Comparison of ENCODE assay signal across 11 mouse cellular contexts in the genomic region with DNA sequence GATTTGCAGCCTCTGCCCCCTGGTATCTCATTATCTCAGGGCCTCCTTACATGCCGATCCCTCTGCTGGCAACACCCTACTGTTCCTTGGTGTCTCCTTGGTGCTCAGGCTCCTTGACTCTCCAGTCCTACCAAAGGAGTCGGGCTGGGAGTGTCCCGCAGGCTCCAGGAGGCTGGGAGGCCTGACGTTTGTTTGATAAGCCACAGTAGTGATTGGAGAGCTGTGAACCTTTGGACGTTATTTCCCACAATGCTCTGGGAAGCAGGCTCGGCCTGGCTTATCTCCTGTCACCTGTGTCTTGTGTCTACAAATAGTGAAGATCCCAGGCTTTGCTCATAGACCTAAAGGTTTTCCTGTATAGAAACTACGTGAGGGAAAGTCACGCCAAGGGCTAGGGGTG. TPM values are rescaled to one million over a fixed set of nuclear protein-coding genes. Genes with fewer than 3 reads are reported as not detected.
DNase-seq lines count a peak whose midpoint lies in the region; ATAC-seq lines count a peak whose summit lies in the region.
"Had no signal": no experiment of that assay in that cellular context is flagged by ENCODE, and none has a peak within 500 bp of the region (broad histone marks: within the 10 kb centered on the region; RNA-seq: fewer than 3 reads in every experiment).

No protein-coding gene starts in this region.

- no peak overlapping the region for H3K9ac ChIP-seq in intestine, embryonic 14.5 days (ENCODE audit: low read length)
- H3K9ac ChIP-seq in liver, embryonic 16.5 days (ENCODE audit: low read depth, low read length): peak overlapping the region; percentile 43
- H3K9ac ChIP-seq: lung, embryonic 15.5 days had no signal

- H3K4me2 ChIP-seq in intestine, embryonic 14.5 days (ENCODE audit: low read length): no peak overlapping the region
- H3K4me2 ChIP-seq in liver, embryonic 16.5 days (ENCODE audit: low read depth, low read length): peak overlapping the region; percentile 98
- H3K4me2 ChIP-seq: lung, embryonic 15.5 days had no signal

- peaks cover 24% of the 10 kb centered on the region for H3K36me3 ChIP-seq in intestine, embryonic 14.5 days (ENCODE audit: control insufficient read depth, insufficient read depth, low read length)
- peaks cover 2% of the 10 kb centered on the region; the same call in 1 of the 2 replicates for H3K36me3 ChIP-seq in liver, embryonic 16.5 days (ENCODE audit: control insufficient read depth, insufficient read depth)

- DNase-seq in spleen, adult 12 weeks (ENCODE audit: low spot score): peak; percentile 41
- DNase-seq in spleen, postnatal 14 days (ENCODE audit: low spot score in 2 of 2): no peak
- DNase-seq in intestine, embryonic 14.5 days (ENCODE audit: low spot score): peak; percentile 70
- no peak for DNase-seq in embryo, embryonic 10 days (ENCODE audit: low spot score)
- DNase-seq in layer of hippocampus, postnatal 14 days (ENCODE audit: low spot score in 2 of 2): no peak

- no peak overlapping the region for H3K4me3 ChIP-seq in intestine, embryonic 14.5 days (ENCODE audit: low read depth, low read length)
- peak overlapping the region; percentile 27 for H3K4me3 ChIP-seq in liver, embryonic 16.5 days (ENCODE audit: low read depth, low read length)
- H3K4me3 ChIP-seq: forebrain, embryonic 10.5 days; lung, embryonic 15.5 days; midbrain, embryonic 10.5 days had no signal

- peaks cover 29% of the 10 kb centered on the region for H3K4me1 ChIP-seq in intestine, embryonic 14.5 days (replicated peaks; ENCODE audit: control insufficient read depth, insufficient read depth, low read length)
- H3K4me1 ChIP-seq in liver, embryonic 16.5 days (ENCODE audit: control insufficient read depth, low read depth, low read length): peaks cover 80% of the 10 kb centered on the region

- no peaks in the 10 kb centered on the region for H3K27me3 ChIP-seq in intestine, embryonic 14.5 days (replicated peaks; ENCODE audit: control insufficient read depth, insufficient read depth, low read length)
- H3K27me3 ChIP-seq in liver, embryonic 16.5 days (ENCODE audit: control insufficient read depth, insufficient read depth, low read depth, low read length): no peaks in the 10 kb centered on the region
- H3K27me3 ChIP-seq: lung, embryonic 15.5 days; Patski had no signal

- peak overlapping the region; percentile 10 for H3K27ac ChIP-seq in intestine, embryonic 14.5 days (ENCODE audit: low read depth)
- H3K27ac ChIP-seq in liver, embryonic 16.5 days (ENCODE audit: low read length): peak overlapping the region; percentile 90
- H3K27ac ChIP-seq: forebrain, embryonic 10.5 days; lung, embryonic 15.5 days; midbrain, embryonic 10.5 days had no signal

- ATAC-seq in intestine, embryonic 14.5 days (replicated peaks; ENCODE audit: low FRiP score, low TSS enrichment, low read depth): no peak
- peak; percentile 27 for ATAC-seq in liver, embryonic 16.5 days (ENCODE audit: low read depth)
- no peak for ATAC-seq in monocyte, adult 5-6 weeks (replicated peaks; ENCODE audit: insufficient number of reproducible peaks, low FRiP score, low TSS enrichment, poor library complexity, severe bottlenecking)
- ATAC-seq: Patski had no signal

- H3K9me3 ChIP-seq in intestine, embryonic 14.5 days (ENCODE audit: control insufficient read depth, low read length): no peaks in the 10 kb centered on the region
- no peaks in the 10 kb centered on the region for H3K9me3 ChIP-seq in liver, embryonic 16.5 days (replicated peaks; ENCODE audit: control insufficient read depth, low read length)
- H3K9me3 ChIP-seq: forebrain, embryonic 10.5 days; lung, embryonic 15.5 days; midbrain, embryonic 10.5 days had no signal

- 60% methylated on average over 8 of the region's 8 CpGs for WGBS in intestine, embryonic 14.5 days
- WGBS in liver, embryonic 16.5 days (ENCODE audit: insufficient replicate concordance): 13% methylated on average over 8 of the region's 8 CpGs

RNA-seq across cellular contexts. Expression of gene Mpv17l2, which starts 3.3 kb away (rescaled TPM):
- polyA plus RNA-seq in intestine, embryonic 14.5 days (2014; fragmentation: Nextera tagmentation; extraction: Ambion mirVana): 58.6 and 59.9 TPM in 2 replicates
- 31.4 and 32.1 TPM in 2 replicates for polyA plus RNA-seq in liver, embryonic 16.5 days (2015; fragmentation: Nextera tagmentation; extraction: Ambion mirVana)
- 10 to 100 TPM; 47.6 to 52.2 TPM for total RNA-seq in layer of hippocampus, postnatal 14 days (2021)
- total RNA-seq in monocyte, adult 5-6 weeks (2017): 2.0 to 11.3 TPM (median 4.8 TPM) in 3 replicates

RNA-seq across cellular contexts. Expression of gene Rab3a, which starts 9.5 kb away (rescaled TPM):
- polyA plus RNA-seq in intestine, embryonic 14.5 days (2014; fragmentation: Nextera tagmentation; extraction: Ambion mirVana): 27.7 and 28.6 TPM in 2 replicates
- polyA plus RNA-seq in liver, embryonic 16.5 days (2015; fragmentation: Nextera tagmentation; extraction: Ambion mirVana): 2.2 and 3.4 TPM in 2 replicates
- total RNA-seq in layer of hippocampus, postnatal 14 days (2021): 100 to 1,000 TPM; 793 to 809 TPM
- total RNA-seq in monocyte, adult 5-6 weeks (2017): 0.85 to 5.4 TPM (median 2.5 TPM) in 3 replicates

RNA-seq across cellular contexts. Expression of gene Pik3r2, which starts 12.5 kb away (rescaled TPM):
- 40.7 and 47.3 TPM in 2 replicates for polyA plus RNA-seq in intestine, embryonic 14.5 days (2014; fragmentation: Nextera tagmentation; extraction: Ambion mirVana)
- 12.2 and 13.9 TPM in 2 replicates for polyA plus RNA-seq in liver, embryonic 16.5 days (2015; fragmentation: Nextera tagmentation; extraction: Ambion mirVana)
- 100 to 1,000 TPM; 164 to 178 TPM for total RNA-seq in layer of hippocampus, postnatal 14 days (2021)
- 5.5 to 12.7 TPM (median 10.3 TPM) in 3 replicates for total RNA-seq in monocyte, adult 5-6 weeks (2017)

RNA-seq across cellular contexts. Expression of gene Pde4c, which starts 40.5 kb away (rescaled TPM):
- 0.39 and 0.42 TPM in 2 replicates for polyA plus RNA-seq in intestine, embryonic 14.5 days (2014; fragmentation: Nextera tagmentation; extraction: Ambion mirVana)
- 1.5 and 2.2 TPM in 2 replicates for polyA plus RNA-seq in liver, embryonic 16.5 days (2015; fragmentation: Nextera tagmentation; extraction: Ambion mirVana)
- under 1 TPM; 0.81 to 0.91 TPM for total RNA-seq in layer of hippocampus, postnatal 14 days (2021)
- total RNA-seq in monocyte, adult 5-6 weeks (2017): 0.10 to 0.19 TPM in 2 of 3 replicates, not detected in the other

RNA-seq across cellular contexts. Expression of gene Mast3, which starts 40.8 kb away (rescaled TPM):
- polyA plus RNA-seq in intestine, embryonic 14.5 days (2014; fragmentation: Nextera tagmentation; extraction: Ambion mirVana): 13.1 and 16.7 TPM in 2 replicates
- 7.5 and 9.0 TPM in 2 replicates for polyA plus RNA-seq in liver, embryonic 16.5 days (2015; fragmentation: Nextera tagmentation; extraction: Ambion mirVana)
- total RNA-seq in layer of hippocampus, postnatal 14 days (2021): 100 to 1,000 TPM; 295 to 297 TPM
- total RNA-seq in monocyte, adult 5-6 weeks (2017): 9.6 to 28.2 TPM (median 11.6 TPM) in 3 replicates

Comparison
In these comparisons a context has a peak if more than half of its experiments do, and no peak if none do; other contexts are left out.
1. DNase-seq: peak in spleen, adult 12 weeks (single experiment) and intestine, embryonic 14.5 days (single experiment); none in spleen, postnatal 14 days (0 of 2), embryo, embryonic 10 days (single experiment) and layer of hippocampus, postnatal 14 days (0 of 2).
2. RNA of gene Rab3a, which starts 9.5 kb away (total RNA-seq): 793 to 809 TPM in layer of hippocampus, postnatal 14 days; 0.85 to 5.4 TPM in monocyte, adult 5-6 weeks; every median in the first group is over 100 times any median in the second.
3. RNA of gene Pik3r2, which starts 12.5 kb away (total RNA-seq): 164 to 178 TPM in layer of hippocampus, postnatal 14 days; 5.5 to 12.7 TPM in monocyte, adult 5-6 weeks; every median in the first group is over 10 times any median in the second.